Mouse (Mus musculus) urinary bladder, adult 2 months (tissue): ENCODE results near the gene Gabrb2. TPM values are rescaled to one million over a fixed set of nuclear protein-coding genes. Genes with fewer than 3 reads are reported as not detected.

Source experiments
- DNase-seq: peaks from one replicate; pipeline ENCODE4 v3.0.0; 2022; ENCODE audit warnings: low spot score
- polyA plus RNA-seq: library from polyadenylated mRNA; depleted of rRNA; stranded (reverse); fragments of >200 nt; gene quantifications from 2 replicates; pipeline ENCODE4 v1.2.3, GENCODE M21; 2012

The Gabrb2 gene
- polyA plus RNA-seq, 1 experiment, result 0.34 TPM

DNA sequence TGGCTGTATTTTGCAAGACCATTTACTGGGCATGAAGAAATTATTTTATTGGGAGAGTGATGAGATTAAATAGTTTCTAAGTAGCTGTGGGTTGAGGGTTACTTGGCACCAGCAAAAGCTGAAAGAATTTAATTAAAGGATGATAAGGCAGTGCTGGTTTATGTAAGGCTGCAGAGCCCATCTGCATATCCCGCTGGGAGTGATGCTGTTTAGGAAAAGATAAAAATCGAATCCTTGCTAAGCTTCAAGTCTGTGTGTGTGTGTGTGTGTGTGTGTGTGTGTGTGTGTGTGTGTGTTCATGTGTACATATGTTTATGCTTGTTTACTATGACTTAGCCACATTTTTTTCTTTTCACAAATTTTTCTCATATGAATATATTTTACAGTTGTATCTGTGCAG lies 113.0 kb downstream of the Gabrb2 start:
- no peak for DNase-seq

DNA sequence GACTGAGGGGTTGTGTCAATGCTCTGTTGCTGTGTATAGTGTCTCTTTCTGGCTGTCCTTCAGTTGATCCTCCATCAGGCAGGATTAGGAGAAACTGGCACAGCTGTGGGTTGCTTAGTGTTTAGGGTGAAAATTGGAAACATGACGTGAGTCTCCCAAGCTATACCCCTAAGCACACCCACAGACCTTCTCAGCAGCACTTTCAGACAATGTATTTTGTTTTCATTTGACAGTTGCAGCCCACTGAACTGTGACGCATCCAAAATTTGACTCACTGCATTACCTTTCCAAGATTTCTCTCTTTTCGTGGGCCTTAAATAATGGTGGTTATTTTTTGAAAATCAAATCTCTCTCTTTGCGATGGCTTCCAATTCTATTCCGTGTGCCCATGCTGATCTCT lies 115.7 kb downstream of the Gabrb2 start:
- DNase-seq, result no peak

DNA sequence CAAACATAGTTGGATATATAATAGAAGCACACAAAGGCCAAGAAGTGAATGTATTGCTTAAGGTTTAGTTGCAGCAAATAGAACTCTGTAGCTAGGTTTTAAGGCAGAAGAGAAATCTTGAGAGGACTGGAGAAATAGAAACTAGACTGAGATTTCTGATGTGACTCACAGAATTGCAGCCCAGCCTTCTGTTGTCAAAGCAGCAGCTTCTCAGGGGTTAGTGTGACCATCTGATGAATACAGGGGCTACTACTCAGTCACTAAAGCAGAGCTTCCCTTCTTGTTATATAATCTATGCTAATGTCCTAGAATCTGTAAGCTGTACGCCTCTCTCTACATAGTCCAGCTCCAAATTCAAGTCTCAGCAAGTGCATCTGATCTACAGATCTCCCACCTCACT lies 116.3 kb downstream of the Gabrb2 start:
- no peak for DNase-seq

- DNase-seq, result no peak
Measured at GRCm38 (mm10) chr11:42542861-42543260, 123.3 kb downstream of the Gabrb2 start.

- DNase-seq, result no peak
Measured at GRCm38 (mm10) chr11:42566023-42566422, 146.5 kb downstream of the Gabrb2 start.

DNA sequence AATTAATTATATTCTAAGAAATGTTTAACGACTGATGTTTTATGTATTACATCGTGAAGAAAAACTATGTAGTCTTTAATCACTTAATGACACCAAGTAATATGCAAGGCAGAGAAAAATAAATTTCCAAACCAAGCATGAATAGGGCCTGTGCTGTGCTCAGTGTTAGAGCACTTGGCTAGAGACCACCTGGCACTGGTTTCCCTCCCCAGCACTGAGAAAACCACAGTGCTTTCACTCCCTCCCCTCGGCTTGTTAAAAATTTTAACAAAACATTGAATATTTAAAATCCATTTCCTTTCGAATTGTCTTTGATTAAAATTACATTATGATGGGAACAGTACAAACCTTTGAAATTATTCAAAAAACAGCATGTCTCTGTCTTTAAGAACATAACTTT lies 151.9 kb downstream of the Gabrb2 start:
- DNase-seq, result no peak

DNA sequence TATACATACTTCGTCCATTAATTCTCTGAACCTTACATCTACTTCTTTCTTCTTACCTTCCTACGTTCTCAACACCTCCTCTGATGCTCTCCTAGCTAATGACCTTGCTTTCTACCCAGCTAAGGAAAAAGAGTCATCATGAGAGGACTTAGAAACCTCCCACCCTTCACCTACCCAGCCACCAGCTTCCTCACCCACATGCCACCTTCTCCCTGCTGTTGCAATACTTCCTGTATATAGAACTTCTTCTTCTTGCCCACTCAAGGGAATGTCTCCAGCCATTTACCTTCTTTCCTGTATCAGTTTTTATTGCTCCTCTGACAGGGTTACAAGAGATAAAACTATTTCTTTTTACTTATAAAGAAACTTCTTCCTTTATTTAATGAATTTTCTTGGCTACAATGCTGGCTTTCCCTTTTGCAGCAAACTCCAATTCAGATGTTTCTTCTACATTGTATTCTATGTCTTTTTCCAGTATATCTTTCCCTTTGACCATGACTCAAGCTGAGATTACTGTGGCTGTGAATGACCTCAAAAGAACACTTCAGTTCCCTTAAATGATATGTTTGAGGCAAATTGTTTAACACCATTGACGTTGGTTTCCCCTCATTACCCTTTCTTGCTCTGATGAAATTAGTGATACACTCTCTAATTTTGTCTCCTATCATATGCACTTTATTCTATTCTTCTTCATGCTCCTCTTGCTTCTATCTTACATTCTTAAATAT lies 155.8 kb downstream of the Gabrb2 start:
- DNase-seq, result no peak

DNA sequence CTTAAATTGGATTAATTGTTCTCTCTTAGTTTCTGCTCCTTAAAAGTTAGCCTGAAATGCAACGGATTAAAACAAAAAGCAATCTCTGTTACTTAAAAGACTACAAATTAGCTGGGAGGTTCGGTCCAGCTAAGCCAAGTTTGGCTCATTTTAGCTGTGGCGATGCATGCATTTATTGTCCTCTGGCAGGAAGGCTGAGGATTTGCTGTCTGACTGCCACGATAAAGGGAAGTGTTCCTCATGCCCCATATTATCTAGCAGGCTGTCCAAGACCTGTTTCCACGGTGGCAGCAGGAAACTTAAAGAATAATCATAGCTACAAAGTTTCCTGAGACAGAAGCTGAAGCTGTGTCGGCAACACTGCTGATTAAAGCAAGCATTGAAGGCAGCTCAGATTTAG lies 160.2 kb downstream of the Gabrb2 start:
- DNase-seq, result no peak

- DNase-seq, result no peak
Measured at GRCm38 (mm10) chr11:42581123-42581522, 161.6 kb downstream of the Gabrb2 start.

DNA sequence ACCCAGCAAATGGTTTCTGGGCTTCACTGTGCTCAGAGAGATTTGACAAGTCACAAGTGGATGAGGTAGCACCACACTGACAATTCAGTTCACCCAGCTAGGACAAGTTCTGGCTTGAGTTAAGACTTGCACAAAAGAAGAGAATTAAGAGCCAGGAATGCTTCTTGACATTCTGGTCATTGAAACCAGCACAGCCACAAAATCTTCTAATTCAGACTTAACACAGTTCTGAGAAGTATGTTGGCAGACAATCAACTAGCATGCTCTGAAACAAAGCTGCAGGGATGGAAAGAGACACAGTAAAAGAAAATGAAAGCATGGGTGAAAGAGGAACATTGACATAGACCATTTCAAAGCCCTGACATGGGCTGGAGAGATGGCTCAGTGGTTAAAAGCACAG lies 162.2 kb downstream of the Gabrb2 start:
- DNase-seq, result no peak

- DNase-seq, result no peak
Measured at GRCm38 (mm10) chr11:42592418-42592817, 172.9 kb downstream of the Gabrb2 start.

GRCm38 (mm10) chr11:42606225-42606624 lies 186.7 kb downstream of the Gabrb2 start:
- no peak for DNase-seq

GRCm38 (mm10) chr11:42609128-42609763 lies 189.7 kb downstream of the Gabrb2 start:
- no peak for DNase-seq

GRCm38 (mm10) chr11:42618195-42618594 lies 198.6 kb downstream of the Gabrb2 start:
- DNase-seq, result no peak

DNA sequence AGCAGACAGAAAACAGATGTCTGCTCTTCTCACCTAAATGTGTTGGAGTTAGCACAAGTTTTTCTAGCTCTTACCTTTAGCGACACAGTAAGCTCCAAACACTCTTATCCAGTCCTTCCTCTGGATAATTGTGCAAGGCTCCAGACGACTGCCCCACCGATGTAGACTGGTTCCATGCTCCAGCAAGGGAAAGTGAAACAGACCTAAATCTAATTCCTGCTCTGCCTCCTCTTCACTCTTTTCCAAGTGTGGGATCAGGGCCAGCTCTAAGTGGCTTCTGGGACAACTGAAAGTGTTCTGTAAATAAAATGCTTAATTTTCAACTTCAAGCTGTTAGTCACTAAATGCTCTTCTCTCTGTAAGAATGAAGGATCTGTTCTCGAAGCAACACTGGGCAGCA lies 201.6 kb downstream of the Gabrb2 start:
- DNase-seq, result no peak

DNA sequence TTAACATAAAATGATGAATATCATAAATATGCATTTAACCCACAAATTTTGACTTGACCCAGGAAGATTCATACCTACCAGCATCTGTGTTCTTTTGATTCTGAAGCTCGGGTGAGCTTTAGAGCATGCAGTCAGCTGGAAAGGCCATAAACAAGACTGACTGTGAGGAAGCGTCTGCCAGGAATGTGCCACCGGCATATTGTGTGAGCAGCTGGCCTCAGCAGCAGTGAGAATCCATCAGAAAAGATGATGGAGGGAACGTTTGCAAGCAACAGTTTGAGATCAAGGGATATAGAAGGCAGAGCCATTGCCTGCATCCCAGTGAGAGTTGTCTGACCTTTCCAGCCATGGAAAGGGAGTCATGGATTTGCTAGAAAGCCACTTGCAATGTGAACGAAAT lies 230.6 kb downstream of the Gabrb2 start:
- DNase-seq, result no peak

GRCm38 (mm10) chr11:42651572-42651971 lies 232.0 kb downstream of the Gabrb2 start:
- no peak for DNase-seq

DNA sequence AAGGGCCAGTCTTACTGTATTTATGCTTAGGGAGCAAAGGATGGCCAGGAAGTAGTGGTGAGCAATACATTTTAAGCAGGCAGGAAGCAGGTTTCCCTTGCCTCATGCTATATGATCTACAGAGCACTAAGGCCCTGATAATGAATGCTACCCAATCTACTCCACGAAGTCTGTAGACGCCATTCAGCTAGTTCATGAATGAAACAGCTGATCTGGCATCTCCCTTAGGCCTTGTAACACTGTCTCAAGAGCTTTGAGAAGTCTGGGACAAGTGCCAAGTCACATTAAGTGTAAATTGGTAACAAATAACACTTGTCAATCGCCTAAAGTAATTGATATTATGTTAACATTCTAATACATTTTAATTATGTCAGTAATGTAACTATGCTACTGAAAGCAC lies 234.6 kb downstream of the Gabrb2 start:
- DNase-seq, result no peak

DNA sequence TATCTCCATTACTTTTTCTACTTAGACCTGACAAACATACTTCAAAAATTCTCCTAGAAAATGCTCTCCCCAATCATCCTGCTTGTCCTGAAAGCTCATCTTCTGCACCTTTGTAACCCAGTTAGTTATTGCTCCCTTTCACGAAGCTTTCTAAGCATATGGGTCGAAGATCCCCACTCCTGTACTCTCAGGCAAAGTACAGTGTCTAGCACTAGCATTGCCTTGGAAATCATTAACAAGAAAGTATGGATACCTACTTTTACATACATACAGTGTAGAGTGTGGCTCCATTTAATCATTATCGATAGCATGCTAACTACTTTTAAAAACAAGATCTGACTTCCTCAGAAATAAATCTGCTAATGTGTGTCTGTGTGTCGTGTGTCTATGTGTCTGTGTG lies 249.1 kb downstream of the Gabrb2 start:
- DNase-seq, result no peak
